Mouse (Mus musculus) left cerebral cortex, adult 2 months (tissue): ENCODE measurements around the gene Aebp1. TPM values are rescaled to one million over a fixed set of nuclear protein-coding genes. Genes with fewer than 3 reads are reported as not detected.
A peak's percentile ranks its signal among the peaks of the same experiment; 100 is the strongest.
"Not testable (repeated sequence)": the region's sequence is repeated elsewhere in the genome, so short reads cannot be mapped to it uniquely, and the experiment has no call there.

ENCODE experiments used
- DNase-seq, 2 experiments: peaks; one replicate each; pipeline ENCODE4 v3.0.0; 2021 to 2022; ENCODE audit warnings: low spot score in 2 of 2, mixed read lengths in 1 of 2; ENCODE audit errors: extremely low spot score in 1 of 2
- H3K27ac ChIP-seq: fragments of 200-600 bp; 2 replicates; pipeline ENCODE4 v1.8.1; 2022
- H3K4me3 ChIP-seq: fragments of 200-600 bp; 2 replicates; pipeline ENCODE4 v1.8.1; 2022
- CTCF ChIP-seq: fragments of 200-600 bp; IDR thresholded peaks from 2 replicates; pipeline ENCODE4 v1.8.1; 2022; ENCODE audit warnings: antibody characterized with exemption, mild to moderate bottlenecking, moderate library complexity
- intact Hi-C: fragments of 180-260 bp; cut with DNase I; formaldehyde crosslinking; loops from one replicate; pipeline ENCODE4 v1.15.1; 2025
- total RNA-seq, 2 experiments: library from RNA; stranded (reverse); gene quantifications; 2 replicates each; pipeline ENCODE4 v1.2.3; 2021

Gene Aebp1
- total RNA-seq, 2 experiments from 2014 or later: 16.5 to 22.8 TPM

DNA sequence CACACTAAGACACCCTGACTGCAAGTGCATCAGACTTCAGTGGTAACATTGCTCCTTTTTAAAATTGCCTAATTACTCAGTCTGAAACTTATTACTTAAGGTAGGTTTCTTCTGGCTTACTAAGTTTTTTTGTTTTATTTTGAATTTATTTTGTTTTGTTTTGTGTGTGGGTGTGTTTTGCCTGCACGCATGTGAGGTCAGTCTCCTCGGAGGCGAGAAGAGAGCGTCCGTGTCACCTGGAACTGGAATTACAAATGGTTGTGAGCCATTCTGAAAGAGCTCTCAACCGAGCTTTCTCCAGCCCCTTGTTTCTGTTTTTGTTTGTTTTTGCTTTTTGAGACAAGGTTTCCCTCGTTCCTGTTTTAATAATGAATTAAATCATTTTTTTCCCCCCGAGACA, 16.9 kb downstream of the Aebp1 start:
- DNase-seq: no peak
- TF ChIP-seq CTCF: no peak
- intact Hi-C loops: loop anchor here (2.0 kb wide), 3 partner anchors 42 to 90 kb away; partner anchors contain the start of genes Dbnl and Ykt6
- peak overlapping the region; percentile 86 for H3K27ac ChIP-seq
- peak overlapping the region; percentile 78 for H3K4me3 ChIP-seq

DNA sequence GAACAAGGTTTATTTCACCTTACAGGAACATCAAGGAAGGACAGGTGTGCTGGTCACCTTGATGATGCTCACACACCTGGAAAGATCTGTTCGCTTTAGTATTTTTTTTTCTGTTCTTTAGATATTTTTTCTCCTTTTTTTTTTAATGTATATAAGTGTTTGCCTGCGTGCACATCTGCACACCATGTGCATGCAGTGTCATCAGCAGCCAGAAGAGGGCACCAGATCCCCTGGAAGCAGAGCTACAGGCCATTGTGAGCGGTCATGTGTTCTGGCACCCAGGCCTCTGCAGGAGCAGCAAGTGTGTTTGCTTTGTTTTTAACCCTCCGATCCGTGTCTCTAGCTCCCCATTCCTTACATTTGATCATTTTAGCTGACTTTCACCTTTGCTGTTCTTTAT, 18.2 kb downstream of the Aebp1 start:
- intact Hi-C loops: loop anchor here (2.0 to 10.0 kb wide), 4 partner anchors 43 to 395 kb away; partner anchors contain the start of genes Dbnl and Ykt6
- no peak overlapping the region for H3K27ac ChIP-seq
- DNase-seq: peak; percentile 38 to 51
- TF ChIP-seq CTCF: peak; percentile 70
- no peak overlapping the region for H3K4me3 ChIP-seq

DNA sequence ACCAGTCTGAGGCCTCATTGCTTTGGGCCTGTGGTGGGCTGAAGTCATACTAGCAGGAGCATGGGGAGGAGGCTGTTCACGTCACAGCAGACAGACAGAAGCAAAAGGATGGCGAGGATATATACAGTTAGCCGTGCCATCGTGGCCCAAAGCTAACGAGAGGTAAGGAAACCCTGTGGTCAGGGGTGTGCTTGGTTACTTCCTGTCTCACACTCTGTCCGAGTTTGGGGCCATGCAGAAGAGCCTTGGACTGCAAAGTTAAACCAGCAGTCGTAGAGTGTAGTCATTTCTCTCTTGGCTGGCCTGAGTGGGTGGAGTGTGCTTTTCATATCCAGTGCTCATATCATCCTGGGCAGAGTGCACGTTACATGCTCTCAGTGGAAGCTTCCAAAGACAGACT, 20.8 kb downstream of the Aebp1 start:
- intact Hi-C loops: loop anchor here (10.0 kb wide), 1 partner anchor 398 kb away; no protein-coding TSS in a partner anchor
- Histone ChIP-seq H3K4me3 (no peak overlapping the region), H3K27ac (no peak overlapping the region)
- no peak for TF ChIP-seq CTCF
- DNase-seq: no peak

- no peak overlapping the region for H3K27ac ChIP-seq
- TF ChIP-seq CTCF: peak; percentile 96
- intact Hi-C loops: loop anchor here (2.0 to 10.0 kb wide), 2 partner anchors 27 to 401 kb away; no protein-coding TSS in a partner anchor
- DNase-seq: peak; percentile 58 to 59
- H3K4me3 ChIP-seq: no peak overlapping the region
Observed at GRCm38 (mm10) chr11:5886187-5886586, 24.4 kb downstream of the Aebp1 start.

GRCm38 (mm10) chr11:5887250-5887649, 25.5 kb downstream of the Aebp1 start:
- H3K27ac ChIP-seq: no peak overlapping the region
- TF ChIP-seq CTCF: no peak
- DNase-seq: no peak
- no peak overlapping the region for H3K4me3 ChIP-seq
- intact Hi-C loops: loop anchor here (2.0 to 10.0 kb wide), 2 partner anchors 26 to 402 kb away; no protein-coding TSS in a partner anchor

DNA sequence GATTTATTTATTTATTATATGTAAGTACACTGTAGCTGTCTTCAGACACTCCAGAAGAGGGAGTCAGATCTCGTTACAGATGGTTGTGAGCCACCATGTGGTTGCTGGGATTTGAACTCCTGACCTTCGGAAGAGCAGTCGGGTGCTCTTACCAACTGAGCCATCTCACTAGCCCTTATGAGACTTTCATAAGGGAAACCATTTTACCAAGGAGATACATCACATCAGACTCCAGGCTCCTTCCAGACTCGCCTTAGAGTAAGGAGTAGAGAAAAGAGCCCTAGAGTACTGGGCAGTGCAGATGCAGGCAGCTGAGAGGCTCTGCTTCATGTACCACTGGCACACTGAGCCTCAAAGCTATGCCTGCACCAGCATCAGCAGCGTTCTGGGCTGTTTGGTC, 26.8 kb downstream of the Aebp1 start:
- intact Hi-C loops: loop anchor here (10.0 kb wide), 1 partner anchor 404 kb away; no protein-coding TSS in a partner anchor
- not testable (repeated sequence) for DNase-seq, H3K27ac ChIP-seq, H3K4me3 ChIP-seq

DNA sequence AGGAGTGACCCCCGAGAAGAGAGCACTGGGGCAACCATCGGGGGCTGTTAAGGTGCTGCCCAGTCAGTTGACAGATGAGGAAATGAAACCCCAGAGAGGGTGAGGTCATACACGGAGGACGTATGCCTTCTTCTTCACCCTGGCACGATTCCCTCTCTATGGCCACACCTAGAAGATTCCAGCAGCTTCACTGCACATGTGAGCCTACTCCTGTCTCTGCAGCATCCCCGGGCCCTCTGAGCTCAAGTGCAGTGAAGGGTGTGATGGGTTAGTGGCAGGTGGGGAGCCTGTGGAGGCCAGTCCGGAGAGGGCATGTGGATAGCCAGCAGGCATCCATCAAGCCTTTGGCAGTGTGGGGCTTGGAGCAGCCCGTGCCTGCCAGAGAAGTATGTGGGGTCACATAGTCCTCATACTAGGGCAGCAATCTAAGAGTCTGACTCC, 30.4 kb downstream of the Aebp1 start:
- Histone ChIP-seq H3K4me3 (no peak overlapping the region), H3K27ac (no peak overlapping the region)
- no peak for DNase-seq
- intact Hi-C loops: no loop called here
- TF ChIP-seq CTCF: no peak

GRCm38 (mm10) chr11:5892810-5893368, 31.1 kb downstream of the Aebp1 start:
- intact Hi-C loops: no loop called here
- TF ChIP-seq CTCF: no peak
- no peak overlapping the region for H3K27ac ChIP-seq
- DNase-seq: no peak
- no peak overlapping the region for H3K4me3 ChIP-seq

GRCm38 (mm10) chr11:5893807-5894206, 32.1 kb downstream of the Aebp1 start:
- Histone ChIP-seq H3K4me3 (no peak overlapping the region), H3K27ac (no peak overlapping the region)
- DNase-seq: no peak
- intact Hi-C loops: no loop called here
- TF ChIP-seq CTCF: no peak

GRCm38 (mm10) chr11:5897230-5897629, 35.5 kb downstream of the Aebp1 start:
- H3K27ac ChIP-seq: no peak overlapping the region
- no peak overlapping the region for H3K4me3 ChIP-seq
- no peak for DNase-seq
- intact Hi-C loops: no loop called here
- no peak for TF ChIP-seq CTCF

DNA sequence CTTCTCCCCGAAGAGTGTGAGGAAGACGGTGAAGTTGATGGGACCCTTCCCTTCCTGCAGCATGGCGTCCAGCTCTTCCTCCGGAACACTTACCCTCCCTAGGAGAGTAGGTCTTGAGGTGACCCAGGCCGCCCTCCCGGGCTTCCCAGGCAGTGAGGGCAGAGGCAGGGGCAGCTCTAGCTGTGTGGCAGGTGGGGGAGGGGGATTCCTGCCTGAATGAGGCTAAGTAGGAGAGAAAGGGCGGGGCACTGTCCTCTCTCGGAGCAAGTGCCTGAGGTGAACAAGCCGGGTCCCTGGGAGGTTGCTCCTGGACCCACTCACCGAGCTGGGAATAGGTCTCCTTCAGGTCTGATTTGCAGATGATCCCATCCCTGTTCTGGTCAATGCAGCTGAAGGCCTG, 36.1 kb downstream of the Aebp1 start:
- no peak for TF ChIP-seq CTCF
- no peak for DNase-seq
- no peak overlapping the region for H3K4me3 ChIP-seq
- intact Hi-C loops: no loop called here
- no peak overlapping the region for H3K27ac ChIP-seq

- H3K27ac ChIP-seq: no peak within 1 kb of the TSS
- H3K4me3 ChIP-seq: no peak within 1 kb of the TSS
- DNase-seq: no peak
- TF ChIP-seq CTCF: no peak
- intact Hi-C loops: no loop called here
Observed at GRCm38 (mm10) chr11:5898531-5898930, 36.8 kb downstream of the Aebp1 start, which contains the start of gene Myl7. TSS of gene Myl7 (minus strand) at chr11:5898782.

GRCm38 (mm10) chr11:5899286-5899685, 37.5 kb downstream of the Aebp1 start:
- TF ChIP-seq CTCF: no peak
- no peak for DNase-seq
- H3K27ac ChIP-seq: no peak overlapping the region
- H3K4me3 ChIP-seq: no peak overlapping the region
- intact Hi-C loops: no loop called here
